Mouse (Mus musculus) gastrocnemius, postnatal 10 days (tissue): Measurements from ENCODE around the gene Atp4a. TPM values are rescaled to one million over a fixed set of nuclear protein-coding genes. Genes with fewer than 3 reads are reported as not detected.

Experiments
- DNase-seq: peaks from one replicate; pipeline ENCODE4 v3.0.0; 2021; ENCODE audit warnings: mixed read lengths
- long read RNA-seq, 2 experiments: library from polyadenylated mRNA; stranded (forward); transcript quantifications; one replicate each; pipeline ENCODE4 v2.0.0; 2021
- total RNA-seq, 2 experiments: library from RNA; stranded (reverse); gene quantifications; 2 replicates each; pipeline ENCODE4 v1.2.3; 2021

Atp4a gene
- not detected for total RNA-seq
- long read RNA-seq, experiment 1, result 0 reads
- long read RNA-seq, experiment 2, result 0 reads

DNA sequence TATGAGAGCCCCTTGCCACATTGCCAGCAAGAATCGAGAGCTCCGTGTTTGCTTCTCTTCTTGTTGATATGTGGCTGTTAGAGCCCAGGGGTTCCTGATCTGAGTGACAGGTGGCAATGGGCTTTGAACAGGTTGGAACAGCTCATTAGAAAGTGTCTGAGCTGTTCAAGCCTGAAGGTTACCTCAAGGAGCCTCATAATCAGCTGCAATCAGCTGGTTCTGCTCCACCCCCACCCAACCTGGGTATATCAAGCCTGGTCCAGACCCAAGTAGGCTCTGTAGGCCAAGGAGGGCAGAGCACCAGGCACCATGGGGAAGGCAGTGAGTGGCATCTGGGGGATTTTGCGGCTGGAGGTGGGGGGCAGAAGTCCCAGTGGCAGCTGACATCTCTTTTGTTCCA, at the start of gene Atp4a:
Atp4a (plus strand) TSS at position 268 of the 400 bp plus-strand sequence.
- DNase-seq, result no peak

DNA sequence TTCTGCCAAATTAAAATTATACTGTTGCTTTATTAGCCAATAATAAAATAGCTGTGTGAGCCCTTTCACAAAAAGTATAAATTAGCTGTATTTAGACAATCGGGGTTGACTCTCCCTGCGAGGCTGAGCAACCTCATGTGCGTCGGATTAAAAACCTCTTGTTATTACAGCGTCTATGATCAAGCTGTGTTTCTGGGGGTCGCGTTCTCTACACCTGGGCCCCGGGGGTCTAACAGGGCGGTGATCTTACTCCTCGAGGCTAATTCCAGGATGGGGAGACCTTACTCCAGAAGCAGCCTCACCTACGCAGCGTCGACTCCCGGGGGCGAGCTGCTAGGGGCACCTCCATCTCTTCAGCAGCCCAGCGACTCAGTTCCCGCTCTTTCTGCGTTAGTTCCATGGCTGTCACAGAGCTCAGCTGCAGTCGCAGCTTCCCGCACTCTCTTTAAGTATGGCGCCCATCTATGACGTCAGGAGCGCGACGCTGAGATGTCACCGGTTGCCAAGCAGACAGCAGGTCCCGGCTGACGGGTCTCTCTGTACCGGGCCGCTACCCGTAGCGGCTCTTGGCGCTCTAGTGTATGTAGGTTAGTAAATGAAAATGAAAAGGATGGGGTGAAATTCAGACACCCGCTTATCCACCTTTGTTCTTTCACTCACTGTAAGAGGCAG, 47.3 kb upstream of the Atp4a start, which contains the start of gene Haus5:
Haus5 (minus strand) TSS at position 466 of the 672 bp plus-strand sequence.
- peak; percentile 88 for DNase-seq

DNA sequence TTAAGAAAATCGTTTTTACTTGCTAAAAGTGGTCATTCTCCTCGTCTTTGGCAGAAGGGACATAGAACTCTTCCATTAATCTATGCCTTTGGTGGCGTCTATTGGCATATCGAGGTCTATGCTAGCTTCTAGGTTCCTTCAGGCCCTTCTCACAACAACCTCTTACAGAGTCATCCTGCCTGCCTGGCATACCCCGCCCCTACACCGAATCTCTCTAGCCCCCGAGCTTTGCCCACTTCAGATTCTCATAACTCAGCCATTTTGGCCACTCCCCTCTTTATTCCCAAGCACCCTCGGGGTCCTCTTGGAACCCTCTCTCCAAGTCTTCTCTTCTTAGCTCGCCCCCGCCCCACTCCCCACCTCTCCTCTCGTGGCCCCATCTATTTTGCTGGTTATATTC, 46.7 kb upstream of the Atp4a start:
- no peak for DNase-seq

DNA sequence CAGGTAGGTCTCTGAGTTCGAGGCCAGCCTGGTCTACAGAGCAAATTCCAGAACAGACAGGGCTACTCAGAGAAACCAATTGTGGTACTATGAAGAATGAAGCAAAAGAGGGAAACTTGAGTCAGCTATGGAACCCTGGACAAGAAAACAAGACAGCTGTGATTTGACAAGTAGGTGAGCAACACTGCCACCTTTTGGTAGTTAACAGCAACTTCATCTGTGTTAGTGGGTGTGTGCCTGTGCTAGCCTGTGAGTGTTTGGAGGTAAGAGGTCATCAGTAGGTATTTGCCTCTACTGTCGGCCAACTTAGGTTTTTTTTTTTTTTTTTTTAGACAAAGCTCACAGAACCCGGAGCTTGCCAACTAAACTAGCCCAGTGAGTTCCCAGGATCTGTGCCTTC, 42.8 kb upstream of the Atp4a start:
- no peak for DNase-seq

DNA sequence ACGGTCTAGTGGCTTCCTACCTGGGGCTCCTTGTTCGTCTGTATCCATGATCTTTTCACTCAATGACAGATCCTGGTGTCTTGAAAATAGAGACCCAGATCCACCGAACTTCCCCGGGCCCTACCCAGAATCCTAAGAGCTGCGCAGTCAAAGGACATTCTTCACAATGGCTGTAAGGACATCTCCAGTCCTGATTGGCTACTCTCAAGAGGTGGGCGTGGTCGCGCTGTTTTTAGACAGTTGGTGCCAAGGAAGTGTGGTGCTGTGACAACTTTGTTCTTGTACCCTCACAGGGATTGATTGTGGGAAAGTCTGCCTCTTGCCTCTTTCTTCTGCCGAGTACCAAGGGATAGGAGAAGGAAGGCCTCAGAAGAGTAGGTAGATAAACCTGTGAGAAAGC, 40.5 kb upstream of the Atp4a start, which contains the start of gene Pmis2:
Pmis2 (minus strand) TSS at position 126 of the 400 bp plus-strand sequence.
- DNase-seq, result no peak

DNA sequence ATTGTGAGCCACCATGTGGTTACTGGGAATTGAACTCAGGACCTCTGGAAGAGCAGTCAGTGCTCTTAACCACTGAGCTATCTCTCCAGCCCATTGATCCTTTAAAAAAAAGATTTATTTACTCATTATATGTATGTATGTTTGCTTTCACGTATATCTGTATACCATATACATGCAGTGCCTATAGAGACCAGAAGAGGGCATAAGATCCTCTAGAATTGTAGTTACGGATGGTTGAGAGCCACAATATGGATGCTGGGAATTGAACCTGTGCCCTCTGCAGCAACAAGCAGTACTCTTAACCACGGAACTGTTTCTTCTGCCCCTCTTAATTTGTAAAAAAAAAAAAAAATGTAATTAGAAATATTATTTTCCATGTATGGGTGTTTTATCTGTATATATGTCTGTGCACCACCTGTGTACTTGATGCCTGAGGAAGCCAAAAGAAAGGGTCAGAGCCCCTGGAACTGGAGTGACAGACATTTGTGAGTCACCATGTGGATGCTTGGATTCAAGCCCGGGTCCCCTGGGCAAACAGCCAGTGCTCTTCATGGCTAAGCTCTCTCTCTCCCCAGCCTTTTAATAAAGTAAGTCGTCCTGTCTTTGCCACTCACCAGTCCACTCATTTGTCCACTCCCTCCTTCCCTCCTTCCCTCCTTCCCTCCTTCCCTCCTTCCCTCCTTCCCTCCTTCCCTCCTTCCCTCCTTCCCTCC, 33.6 kb upstream of the Atp4a start:
- DNase-seq, result peak; percentile 52

DNA sequence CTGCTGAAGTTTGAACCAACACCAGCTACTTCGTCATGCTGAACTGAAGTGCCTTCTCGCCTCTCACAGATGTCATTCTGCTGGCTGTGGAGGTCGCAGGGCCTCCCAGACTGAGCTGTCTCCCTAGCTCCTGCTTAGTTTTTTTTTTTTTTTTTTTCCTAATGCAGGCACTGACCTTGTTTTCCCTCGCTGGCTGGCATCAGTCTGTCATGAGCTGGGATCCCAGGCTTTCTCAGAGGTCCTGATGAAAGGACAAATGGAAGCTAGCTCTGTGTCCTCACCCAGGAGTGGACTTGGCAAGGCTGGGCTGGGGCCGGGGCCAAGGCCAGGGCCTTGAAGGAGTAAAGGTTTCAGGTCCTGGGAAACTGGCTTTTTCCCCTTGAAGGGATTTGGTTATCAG, 30.1 kb upstream of the Atp4a start:
- no peak for DNase-seq

DNA sequence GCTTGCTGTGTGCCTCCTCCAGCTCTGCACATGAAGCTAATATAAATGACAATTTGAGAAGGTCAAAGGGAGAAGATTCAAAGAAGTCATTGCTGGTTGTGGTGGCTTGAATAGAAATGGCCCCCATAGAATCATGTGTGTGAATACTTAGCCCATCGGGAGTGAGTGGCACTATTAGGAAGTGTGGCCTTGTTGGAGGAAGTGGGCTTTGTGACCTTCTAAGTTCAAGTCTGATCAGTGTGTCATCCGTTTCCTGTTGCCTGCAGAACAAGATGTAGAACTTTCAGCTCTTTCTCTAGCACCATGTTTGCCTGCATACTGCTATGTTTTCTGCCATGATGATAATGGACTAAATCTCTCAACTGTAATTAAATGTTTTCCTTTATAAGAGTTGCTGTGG, 28.6 kb upstream of the Atp4a start:
- DNase-seq, result no peak

DNA sequence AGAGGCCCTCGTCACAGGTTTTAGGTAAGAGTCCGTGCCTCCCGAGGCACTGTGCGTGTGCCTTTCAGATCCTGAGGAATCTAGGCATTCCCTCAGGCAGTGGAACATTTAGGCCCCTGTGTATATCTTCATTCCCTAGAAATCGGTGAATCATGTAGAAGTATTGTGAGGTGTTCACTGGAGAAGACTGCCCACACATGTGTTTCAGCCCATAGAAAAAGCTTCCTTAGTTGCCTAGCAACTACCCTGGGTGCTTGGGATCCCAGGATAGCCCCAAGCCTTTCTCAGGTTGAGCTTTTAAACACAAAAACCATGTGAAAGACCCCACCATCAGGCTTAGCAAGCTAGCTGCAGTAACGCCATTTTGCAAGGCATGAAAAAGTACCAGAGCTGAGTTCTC, 23.7 kb upstream of the Atp4a start:
- no peak for DNase-seq

DNA sequence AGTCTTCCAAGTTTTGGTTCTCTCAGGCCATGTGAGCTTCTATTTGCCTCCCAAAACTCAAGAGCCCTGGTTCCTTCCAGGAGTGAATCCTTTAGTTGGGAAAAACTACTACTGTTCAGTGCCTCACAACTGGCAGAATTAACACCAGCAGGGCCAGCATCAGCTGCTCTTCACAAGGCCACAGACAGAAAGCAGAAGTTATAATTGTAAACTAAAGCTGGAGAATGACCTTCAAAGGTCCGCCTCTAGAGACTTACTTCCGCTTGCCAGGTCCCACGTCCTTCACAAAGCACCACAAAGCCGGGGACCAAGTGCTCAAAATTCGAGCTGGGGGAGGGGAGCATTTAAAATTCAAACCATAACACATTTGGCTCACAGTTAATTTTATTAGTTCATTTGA, 13.9 kb upstream of the Atp4a start:
- DNase-seq, result no peak

DNA sequence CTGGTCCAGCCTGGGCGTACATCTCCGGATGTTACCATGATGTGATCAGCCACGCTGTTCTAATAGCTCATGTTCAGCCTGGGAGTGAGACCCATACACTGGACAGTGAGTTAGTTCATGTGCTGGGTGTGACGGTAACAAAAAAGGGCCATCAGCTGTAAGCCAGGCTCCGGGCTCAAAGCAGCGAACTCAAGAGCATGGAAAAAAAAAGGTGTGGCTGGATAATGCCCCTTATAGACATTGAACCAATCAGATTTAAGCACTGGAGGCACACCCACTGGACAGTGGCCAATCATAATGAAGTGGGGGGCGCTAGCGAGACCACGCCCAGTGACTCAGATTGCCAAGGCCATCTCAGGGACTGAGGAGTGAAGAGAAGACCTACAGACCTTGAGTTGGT, 13.4 kb upstream of the Atp4a start, which contains the start of gene 2200002J24Rik:
2200002J24Rik (plus strand) TSS at position 338 of the 400 bp plus-strand sequence.
- DNase-seq, result no peak

DNA sequence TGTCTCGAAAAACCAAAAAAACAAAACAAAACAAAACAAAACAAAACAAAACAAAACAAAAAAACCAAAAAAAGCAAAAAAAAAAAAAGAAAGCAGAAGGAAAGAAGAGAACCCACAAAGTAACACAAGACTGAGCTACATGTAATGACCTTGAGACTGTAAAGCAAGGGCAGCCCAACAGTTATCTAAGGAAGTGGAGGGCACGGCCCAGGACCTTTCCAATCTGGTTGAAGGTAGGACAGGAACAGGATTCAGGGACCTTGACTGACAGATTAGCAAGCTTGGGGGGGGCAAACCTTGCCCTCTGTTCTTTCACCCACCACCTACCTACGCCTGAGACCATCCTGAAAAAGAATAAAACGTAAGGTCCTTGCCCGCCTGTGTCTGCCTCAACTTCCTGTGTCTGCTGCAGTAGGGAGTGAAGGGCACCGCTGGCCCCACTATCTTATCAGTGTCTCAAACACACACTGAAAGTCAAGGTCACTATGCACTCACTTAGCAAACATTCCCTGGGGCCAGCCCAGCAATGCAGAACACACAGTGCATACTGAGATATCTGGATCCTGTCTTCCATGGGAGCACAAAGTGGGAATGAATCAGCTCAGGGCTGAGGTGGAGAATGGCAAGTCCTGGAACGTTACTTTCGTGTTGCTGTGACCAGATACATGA, 5.7 kb upstream of the Atp4a start:
- no peak for DNase-seq

DNA sequence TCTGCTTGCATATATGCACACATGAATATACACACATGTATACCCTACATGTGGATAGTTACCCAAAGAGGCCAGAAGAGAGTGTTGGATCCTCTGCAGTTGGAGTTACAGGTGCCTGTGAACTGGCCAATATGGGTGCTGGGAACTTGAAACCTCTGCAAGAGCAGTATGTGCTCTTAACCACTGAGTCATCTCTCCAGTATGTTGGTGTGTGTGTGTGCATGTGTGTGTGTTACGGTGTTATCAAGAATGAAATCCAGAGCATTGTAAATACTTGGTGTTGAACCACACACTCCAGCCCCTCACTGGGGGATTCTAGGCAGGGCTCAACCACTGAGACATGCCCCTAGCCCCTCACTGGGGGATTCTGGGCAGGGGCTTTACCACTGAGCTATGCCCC, 4.6 kb upstream of the Atp4a start:
- DNase-seq, result no peak

DNA sequence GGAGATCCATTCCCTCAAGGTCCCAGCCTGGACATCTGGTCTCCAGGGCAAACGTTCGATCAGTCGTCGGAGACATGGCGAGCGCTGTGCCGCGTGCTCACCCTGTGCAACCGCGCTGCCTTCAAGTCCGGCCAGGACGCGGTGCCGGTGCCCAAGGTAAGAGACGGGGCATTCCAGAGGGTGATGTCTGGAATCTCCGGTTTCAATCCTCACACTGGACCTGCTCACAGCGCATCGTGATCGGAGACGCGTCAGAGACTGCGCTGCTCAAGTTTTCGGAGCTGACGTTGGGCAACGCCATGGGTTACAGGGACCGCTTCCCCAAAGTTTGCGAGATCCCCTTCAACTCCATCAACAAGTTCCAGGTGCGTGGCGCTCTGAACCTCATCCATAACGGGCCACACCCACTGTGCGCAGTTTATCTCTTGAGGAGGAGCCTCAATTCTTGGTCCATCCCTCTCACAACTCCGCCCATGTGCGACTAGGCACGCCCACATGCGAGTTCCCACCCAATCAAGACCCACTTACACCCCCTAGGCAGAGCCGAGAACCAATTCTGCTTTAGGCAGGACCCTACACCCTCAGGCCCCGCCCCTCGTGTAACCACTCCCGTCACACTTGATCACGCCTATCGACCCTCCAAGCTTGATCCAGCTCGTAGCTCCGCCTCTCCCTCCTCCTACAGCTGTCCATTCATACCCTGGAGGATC, 5.2 kb downstream of the Atp4a start:
- DNase-seq, result peak; percentile 15

DNA sequence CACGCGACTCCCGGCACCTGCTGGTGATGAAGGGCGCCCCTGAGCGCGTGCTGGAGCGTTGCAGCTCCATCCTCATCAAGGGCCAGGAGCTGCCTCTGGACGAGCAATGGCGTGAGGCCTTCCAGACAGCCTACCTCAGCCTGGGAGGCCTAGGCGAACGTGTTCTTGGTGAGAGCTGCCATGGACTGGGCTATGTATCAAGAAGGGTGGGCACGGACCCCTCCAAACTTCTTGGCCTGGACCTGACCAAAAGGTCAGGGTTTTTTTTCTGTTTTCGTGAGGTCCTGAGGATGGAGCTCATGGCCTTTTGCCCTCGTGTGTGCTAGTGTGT, 5.7 kb downstream of the Atp4a start:
- DNase-seq, result no peak

DNA sequence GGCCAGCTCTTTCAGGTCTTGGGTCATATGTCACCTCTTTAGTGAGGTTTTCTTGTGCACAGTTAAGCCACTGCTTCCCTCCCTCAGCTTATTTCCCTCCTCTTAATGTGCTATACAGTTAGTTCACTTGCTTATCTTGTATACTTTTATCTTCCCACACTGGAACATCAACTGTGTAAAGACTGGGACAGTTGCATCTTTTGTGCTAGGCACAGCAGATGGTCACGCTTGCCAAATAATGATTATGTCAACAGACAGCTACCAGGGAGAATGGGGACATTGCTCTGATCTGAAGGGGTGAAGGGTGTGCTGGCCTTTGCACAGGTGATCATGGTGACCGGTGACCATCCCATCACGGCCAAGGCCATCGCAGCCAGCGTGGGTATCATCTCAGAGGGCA, 7.7 kb downstream of the Atp4a start:
- DNase-seq, result no peak

DNA sequence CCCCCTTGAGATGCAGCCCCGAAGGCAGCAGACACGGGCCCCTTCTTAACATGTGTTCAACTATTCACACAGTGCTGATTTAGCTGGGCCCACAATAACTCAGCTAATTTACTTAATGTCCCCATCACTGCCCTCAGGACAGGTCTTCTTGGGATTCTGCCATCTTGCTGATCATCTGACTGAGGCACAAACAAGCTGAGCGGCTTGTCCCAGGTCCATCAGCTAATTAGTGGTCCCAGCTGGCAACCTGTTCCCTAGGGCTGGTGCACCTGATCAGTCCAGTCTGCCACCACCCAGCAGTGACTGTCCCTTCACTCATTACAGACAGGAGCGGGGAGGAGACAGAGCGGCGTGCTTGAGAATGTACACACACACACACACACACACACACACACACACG, 9.3 kb downstream of the Atp4a start:
- no peak for DNase-seq

DNA sequence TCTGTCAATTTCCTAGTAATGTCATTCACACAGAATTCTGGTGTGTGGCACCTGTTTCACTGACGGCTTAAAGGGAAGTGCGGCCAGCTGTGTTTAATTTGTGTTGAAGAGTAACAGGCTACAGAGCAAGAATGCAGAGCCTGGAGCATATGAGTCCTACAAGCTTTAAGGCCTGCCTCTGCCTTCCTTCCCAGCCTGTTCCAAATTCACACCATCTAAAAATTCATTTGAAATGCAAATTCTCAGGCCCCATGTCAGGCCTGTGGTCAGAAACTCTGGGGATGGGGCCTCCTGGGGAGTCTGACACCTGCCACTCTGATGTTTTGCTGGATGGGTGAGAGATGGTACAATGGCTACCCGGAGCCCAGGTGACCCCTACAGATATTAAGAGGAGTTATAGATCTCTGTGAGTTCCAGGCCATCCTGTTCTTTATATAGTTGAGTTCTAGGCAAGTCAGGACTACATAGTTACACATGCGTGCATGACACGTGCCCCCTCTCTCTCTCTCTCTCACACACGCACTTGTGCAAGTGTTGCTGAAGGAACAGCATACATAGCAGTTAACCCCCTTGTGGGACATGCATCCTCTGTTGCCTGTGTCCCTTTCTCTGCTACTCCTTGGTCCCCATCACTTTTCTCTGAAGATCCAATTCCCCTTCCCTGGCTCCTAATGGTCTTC, 11.4 kb downstream of the Atp4a start:
- DNase-seq, result no peak

DNA sequence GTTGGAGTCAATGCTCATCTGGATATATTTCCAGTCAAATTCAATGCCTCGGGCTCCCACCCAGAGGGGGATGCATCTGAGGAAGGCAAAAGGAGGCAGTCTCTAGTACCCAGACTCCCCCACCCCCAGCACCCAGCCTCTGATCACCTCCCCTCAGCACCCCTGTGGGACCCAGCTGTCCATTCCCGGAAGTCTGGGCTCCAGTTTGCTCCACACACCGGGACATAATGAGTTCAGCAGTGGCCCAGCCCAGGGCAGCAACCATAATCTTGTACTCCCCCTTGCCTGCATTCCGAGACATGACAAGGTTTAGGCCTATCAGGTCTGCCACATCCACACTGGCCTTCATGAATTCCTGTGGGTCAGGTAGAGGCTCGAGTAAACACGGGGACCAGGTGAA, 16.2 kb downstream of the Atp4a start:
- no peak for DNase-seq

DNA sequence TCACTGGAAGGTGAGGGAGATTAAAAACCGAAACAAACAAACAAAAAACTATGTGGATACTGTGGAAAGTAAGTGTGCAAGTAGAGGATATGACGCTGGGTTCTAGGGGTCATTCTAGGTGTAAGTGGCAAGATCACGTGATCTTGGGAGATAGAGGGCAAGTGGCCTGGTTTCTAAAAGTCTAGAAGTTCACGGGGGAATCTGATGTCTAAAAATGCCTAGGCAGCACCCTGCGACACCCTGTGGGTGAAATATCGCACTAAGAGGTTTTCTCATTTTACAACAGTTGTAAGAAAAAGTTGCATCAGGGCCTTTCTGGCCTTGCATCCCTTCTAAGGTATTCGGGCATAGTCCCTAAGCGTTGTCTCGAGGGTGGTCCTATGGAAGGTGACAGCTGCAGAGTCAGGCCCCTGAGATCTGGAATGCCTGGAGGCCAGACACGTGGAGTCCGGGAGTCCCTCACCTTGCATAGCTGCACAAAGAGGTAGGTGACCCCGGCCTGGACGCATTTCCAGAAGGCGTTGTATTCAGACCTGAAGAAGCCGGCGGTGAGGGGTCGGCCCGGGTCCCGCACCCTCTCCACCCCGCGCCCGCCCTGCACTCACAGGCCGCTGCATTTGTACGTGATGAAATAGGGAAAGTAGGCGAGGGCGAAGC, 16.9 kb downstream of the Atp4a start:
- DNase-seq, result no peak

DNA sequence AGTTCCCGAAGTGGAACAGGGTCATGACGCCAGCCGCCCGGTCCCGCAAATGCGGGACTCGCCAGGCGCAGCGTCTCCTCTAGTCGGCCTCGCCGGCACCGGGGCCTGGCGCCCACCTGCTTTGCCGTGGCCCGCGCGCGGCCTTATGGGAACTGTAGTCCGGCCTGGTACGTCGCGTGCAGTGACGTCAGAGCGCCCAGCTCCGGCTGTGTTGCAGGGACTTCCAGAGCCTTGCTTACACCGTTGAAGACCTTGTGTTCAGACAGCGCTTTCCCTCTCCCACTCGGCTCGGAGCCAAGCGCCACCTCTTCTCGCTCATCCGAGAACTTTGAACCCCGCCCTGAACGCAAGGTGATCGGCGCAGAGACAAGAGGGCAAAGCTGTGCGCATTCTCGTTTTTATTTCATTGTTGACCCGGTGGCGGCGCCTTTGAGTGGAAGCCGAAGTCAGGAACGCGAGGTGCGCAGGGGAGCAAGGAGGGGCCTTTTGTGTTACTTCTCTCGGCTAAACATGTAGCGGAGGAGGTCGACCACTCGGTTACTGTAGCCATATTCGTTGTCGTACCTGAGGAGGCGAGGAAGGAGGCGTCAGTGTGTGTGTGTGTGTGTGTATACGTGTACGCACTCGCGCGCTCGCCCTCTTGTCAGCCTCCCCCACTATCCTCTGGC, 17.5 kb downstream of the Atp4a start, which contains the start of gene Tmem147:
Tmem147 (minus strand) TSS at position 145 of the 668 bp plus-strand sequence.
- peak; percentile 94 for DNase-seq
